Mouse (Mus musculus): ENCODE data around the gene Olfr524. TPM values are rescaled to one million over a fixed set of nuclear protein-coding genes. Genes with fewer than 3 reads are reported as not detected.

Gene Olfr524
- polyA plus RNA-seq, 2 experiments, result not detected

DNA sequence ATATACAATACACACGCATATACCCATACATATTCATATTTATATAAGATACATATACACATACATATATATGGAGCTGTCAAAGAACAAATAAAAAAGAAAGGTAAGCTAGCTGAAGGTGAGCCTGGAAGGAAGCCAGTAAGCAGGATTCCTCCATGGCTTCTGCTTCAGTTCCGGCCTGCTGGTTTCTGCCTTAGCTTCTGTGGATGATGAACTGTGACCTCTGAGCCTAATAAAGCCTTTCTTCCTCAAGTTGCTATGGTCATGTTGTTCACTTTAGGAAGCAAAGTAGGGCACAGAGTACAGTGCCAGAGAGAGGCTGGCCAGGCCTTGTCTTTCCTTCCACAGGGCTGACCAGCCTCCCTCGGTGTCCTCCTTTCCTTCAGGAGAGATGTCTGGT lies 34.9 kb downstream of the Olfr524 start:
- Histone ChIP-seq H3K27ac (replicated peaks; ENCODE audit: low read depth, low read length) (no peak overlapping the region), H3K4me2 (replicated peaks; ENCODE audit: low read depth, low read length, severe bottlenecking) (no peak overlapping the region), H3K4me1 (ENCODE audit: control insufficient read depth, insufficient read depth, low read length) (no peaks in the 10 kb centered on the region), H3K9ac (ENCODE audit: low read depth, low read length, severe bottlenecking) (no peak overlapping the region), H3K27me3 (ENCODE audit: control insufficient read depth, insufficient read depth, low read length) (no peaks in the 10 kb centered on the region), H3K36me3 (ENCODE audit: control insufficient read depth, insufficient read depth, low read length) (no peaks in the 10 kb centered on the region), H3K4me3 (replicated peaks; ENCODE audit: low read length) (no peak overlapping the region), H3K9me3 (ENCODE audit: control insufficient read depth, low read length) (no peaks in the 10 kb centered on the region; the same call in 1 of the 2 replicates)
- no peak for TF ChIP-seq POLR2A (IDR thresholded peaks at IDR 0.05; ENCODE audit: borderline replicate concordance, extremely low read depth, insufficient read depth, insufficient read length)
- DNase-seq (ENCODE audit: low spot score) (no peak), ATAC-seq (ENCODE audit: low FRiP score, low read depth) (no peak)
- WGBS, result 93% methylated on average over 3 of the region's 3 CpGs

DNA sequence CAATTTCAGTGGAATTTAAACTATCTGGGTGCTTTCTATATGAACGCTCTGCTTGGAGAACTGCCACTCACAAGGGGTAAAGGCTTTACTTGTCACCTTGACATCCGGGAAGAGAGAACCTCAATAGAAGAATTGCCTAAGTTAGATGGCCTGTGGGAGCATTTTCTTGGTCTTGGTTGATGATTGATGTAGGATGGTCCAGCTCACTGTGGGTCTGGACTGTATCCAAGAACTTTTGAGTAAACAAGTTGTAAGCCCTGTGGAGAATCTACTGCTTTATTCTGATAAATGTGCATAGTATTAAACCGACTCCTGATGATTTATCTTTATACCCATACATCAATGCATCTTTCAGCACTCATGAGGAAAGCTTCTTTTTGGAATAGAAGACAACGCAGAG lies 36.4 kb downstream of the Olfr524 start:
- no peak for ATAC-seq (ENCODE audit: low FRiP score, low read depth)
- H3K9ac ChIP-seq (ENCODE audit: low read depth, low read length, severe bottlenecking), result no peak overlapping the region
- WGBS, result 79% methylated on average over 4 of the region's 4 CpGs
- H3K4me1 ChIP-seq (ENCODE audit: control insufficient read depth, insufficient read depth, low read length), result no peaks in the 10 kb centered on the region
- H3K9me3 ChIP-seq (ENCODE audit: control insufficient read depth, low read length), result no peaks in the 10 kb centered on the region; the same call in 1 of the 2 replicates
- no peak overlapping the region for H3K4me3 ChIP-seq (replicated peaks; ENCODE audit: low read length)
- no peak for DNase-seq (ENCODE audit: low spot score)
- TF ChIP-seq POLR2A (IDR thresholded peaks at IDR 0.05; ENCODE audit: borderline replicate concordance, extremely low read depth, insufficient read depth, insufficient read length), result no peak
- no peaks in the 10 kb centered on the region for H3K27me3 ChIP-seq (ENCODE audit: control insufficient read depth, insufficient read depth, low read length)
- no peaks in the 10 kb centered on the region for H3K36me3 ChIP-seq (ENCODE audit: control insufficient read depth, insufficient read depth, low read length)
- H3K27ac ChIP-seq (replicated peaks; ENCODE audit: low read depth, low read length), result no peak overlapping the region
- no peak overlapping the region for H3K4me2 ChIP-seq (replicated peaks; ENCODE audit: low read depth, low read length, severe bottlenecking)

DNA sequence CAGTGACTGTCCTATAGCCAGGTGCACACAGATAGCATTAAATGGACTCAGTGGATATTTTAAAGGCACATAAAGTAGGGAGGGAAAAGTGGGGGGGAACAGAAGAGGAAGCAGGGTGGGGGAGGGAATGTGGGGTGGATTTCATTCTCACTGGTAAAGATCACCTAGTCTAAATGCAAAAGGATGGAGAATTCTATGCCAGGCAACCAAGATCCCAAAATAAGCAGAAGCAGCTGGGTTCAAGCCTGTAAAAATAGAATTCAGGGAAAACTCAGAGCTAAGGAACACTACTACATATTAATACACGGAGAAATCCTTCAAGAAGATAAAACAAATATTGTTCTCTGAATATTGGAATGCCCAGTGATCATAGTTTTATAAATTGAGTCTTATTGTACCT lies 37.8 kb downstream of the Olfr524 start:
- WGBS, result 71% methylated on average over 1 of the region's 1 CpGs
- H3K9me3 ChIP-seq (ENCODE audit: control insufficient read depth, low read length), result no peaks in the 10 kb centered on the region; the same call in 1 of the 2 replicates
- ATAC-seq (ENCODE audit: low FRiP score, low read depth), result no peak
- H3K9ac ChIP-seq (ENCODE audit: low read depth, low read length, severe bottlenecking), result no peak overlapping the region
- no peak overlapping the region for H3K27ac ChIP-seq (replicated peaks; ENCODE audit: low read depth, low read length)
- no peaks in the 10 kb centered on the region for H3K4me1 ChIP-seq (ENCODE audit: control insufficient read depth, insufficient read depth, low read length)
- H3K4me2 ChIP-seq (replicated peaks; ENCODE audit: low read depth, low read length, severe bottlenecking), result no peak overlapping the region
- no peak for DNase-seq (ENCODE audit: low spot score)
- no peaks in the 10 kb centered on the region for H3K36me3 ChIP-seq (ENCODE audit: control insufficient read depth, insufficient read depth, low read length)
- no peaks in the 10 kb centered on the region for H3K27me3 ChIP-seq (ENCODE audit: control insufficient read depth, insufficient read depth, low read length)
- no peak for TF ChIP-seq POLR2A (IDR thresholded peaks at IDR 0.05; ENCODE audit: borderline replicate concordance, extremely low read depth, insufficient read depth, insufficient read length)
- H3K4me3 ChIP-seq (replicated peaks; ENCODE audit: low read length), result no peak overlapping the region

DNA sequence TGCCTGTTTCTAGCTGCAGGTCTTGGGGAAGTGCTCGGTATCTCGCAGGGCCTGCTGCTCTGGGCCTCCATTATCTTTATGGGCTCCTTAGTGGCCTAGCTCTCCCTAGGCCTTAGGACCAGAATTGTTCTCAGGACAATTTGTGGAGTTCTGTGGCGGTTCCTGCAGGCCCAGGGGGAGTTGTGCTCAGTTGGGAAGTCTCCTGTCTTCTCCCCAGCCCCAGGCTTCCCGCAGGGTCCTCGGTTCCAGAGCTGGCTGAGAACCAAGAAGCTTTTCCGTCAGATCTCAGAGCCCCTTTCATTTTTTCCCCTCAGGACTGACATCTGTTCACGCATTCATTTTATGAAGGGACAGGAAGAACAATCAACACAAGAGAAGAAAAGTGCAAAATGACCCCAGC lies 41.1 kb downstream of the Olfr524 start, which contains the start of gene Olfr522:
Gene Olfr522, minus strand, starts transcription at position 101 of the 400 bp plus-strand sequence.
- WGBS, result 72% methylated on average over 7 of the region's 7 CpGs
- no peak for TF ChIP-seq POLR2A (IDR thresholded peaks at IDR 0.05; ENCODE audit: borderline replicate concordance, extremely low read depth, insufficient read depth, insufficient read length)
- no peak for ATAC-seq (ENCODE audit: low FRiP score, low read depth)

DNA sequence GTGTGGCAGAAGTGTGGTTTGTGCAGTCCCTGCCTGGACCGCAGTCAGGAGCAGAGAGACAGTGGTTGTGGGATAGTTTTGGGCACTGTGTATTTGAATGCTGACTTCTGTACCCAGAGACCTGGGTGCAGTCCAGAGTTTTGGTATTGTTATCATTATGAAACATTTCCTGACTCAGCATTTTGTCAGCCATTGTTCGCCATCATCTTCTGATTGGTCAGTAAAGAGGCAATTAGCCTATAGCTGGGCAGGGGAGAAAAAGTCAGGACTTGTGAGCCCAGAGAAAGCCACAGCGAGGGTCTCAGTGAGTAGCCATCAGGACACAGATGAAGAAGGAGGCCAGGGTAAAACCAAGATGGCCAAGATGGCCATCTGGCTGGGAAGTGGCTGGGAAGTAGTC lies 45.4 kb downstream of the Olfr524 start:
- DNase-seq (ENCODE audit: low spot score), result no peak
- Histone ChIP-seq H3K36me3 (ENCODE audit: control insufficient read depth, insufficient read depth, low read length) (no peaks in the 10 kb centered on the region), H3K27ac (replicated peaks; ENCODE audit: low read depth, low read length) (no peak overlapping the region), H3K9me3 (ENCODE audit: control insufficient read depth, low read length) (no peaks in the 10 kb centered on the region), H3K4me2 (replicated peaks; ENCODE audit: low read depth, low read length, severe bottlenecking) (no peak overlapping the region), H3K9ac (ENCODE audit: low read depth, low read length, severe bottlenecking) (no peak overlapping the region), H3K4me1 (ENCODE audit: control insufficient read depth, insufficient read depth, low read length) (no peaks in the 10 kb centered on the region), H3K4me3 (replicated peaks; ENCODE audit: low read length) (no peak overlapping the region), H3K27me3 (ENCODE audit: control insufficient read depth, insufficient read depth, low read length) (no peaks in the 10 kb centered on the region)
- ATAC-seq (ENCODE audit: low FRiP score, low read depth), result no peak
- no peak for TF ChIP-seq POLR2A (IDR thresholded peaks at IDR 0.05; ENCODE audit: borderline replicate concordance, extremely low read depth, insufficient read depth, insufficient read length)
- WGBS, result 70% methylated on average over 3 of the region's 3 CpGs

More for the DNA sequence above, 41.1 kb downstream of the Olfr524 start, which contains the start of gene Olfr522:
- Histone ChIP-seq H3K4me3 (replicated peaks; ENCODE audit: low read length) (no peak within 1 kb of the TSS), H3K4me2 (replicated peaks; ENCODE audit: low read depth, low read length, severe bottlenecking) (no peak within 1 kb of the TSS), H3K9ac (ENCODE audit: low read depth, low read length, severe bottlenecking) (no peak within 1 kb of the TSS), H3K4me1 (ENCODE audit: control insufficient read depth, insufficient read depth, low read length) (no peaks in the 10 kb centered on the region), H3K9me3 (ENCODE audit: control insufficient read depth, low read length) (no peaks in the 10 kb centered on the region; the same call in 1 of the 2 replicates), H3K27me3 (ENCODE audit: control insufficient read depth, insufficient read depth, low read length) (no peaks in the 10 kb centered on the region), H3K27ac (replicated peaks; ENCODE audit: low read depth, low read length) (no peak within 1 kb of the TSS), H3K36me3 (ENCODE audit: control insufficient read depth, insufficient read depth, low read length) (no peaks in the 10 kb centered on the region)
- DNase-seq (ENCODE audit: low spot score), result no peak

Data from limb, embryonic 14.5 days (tissue).